Mouse (Mus musculus) forebrain, embryonic 13.5 days (tissue): ENCODE data around the gene Rbl1. TPM values are rescaled to one million over a fixed set of nuclear protein-coding genes. Genes with fewer than 3 reads are reported as not detected.

Experiments
- ATAC-seq: fragments of 200-750 bp; cut with Nextera tagmentation; 2 replicates; pipeline ENCODE4 v1.8.0; 2017
- H3K27ac ChIP-seq: fragments of 300-500 bp; sonication (generic); 2 replicates; pipeline ENCODE4 v1.5.1; 2015; ENCODE audit warnings: inconsistent platforms, mild to moderate bottlenecking, moderate library complexity
- H3K27me3 ChIP-seq: fragments of 300-500 bp; sonication (generic); 2 replicates; pipeline ENCODE4 v1.6.1; 2015; ENCODE audit warnings: mild to moderate bottlenecking, inconsistent platforms
- H3K36me3 ChIP-seq: fragments of 300-500 bp; sonication (generic); 2 replicates; pipeline ENCODE4 v1.6.1; 2015; ENCODE audit warnings: mild to moderate bottlenecking, inconsistent platforms; ENCODE audit not compliant: poor library complexity, severe bottlenecking
- H3K4me1 ChIP-seq: fragments of 300-500 bp; sonication (generic); 2 replicates; pipeline ENCODE4 v1.6.1; 2015; ENCODE audit warnings: inconsistent platforms
- H3K4me2 ChIP-seq: fragments of 300-500 bp; sonication (generic); 2 replicates; pipeline ENCODE4 v1.6.1; 2015; ENCODE audit warnings: inconsistent platforms, mild to moderate bottlenecking, moderate library complexity
- H3K4me3 ChIP-seq: fragments of 300-500 bp; sonication (generic); 2 replicates; pipeline ENCODE4 v1.5.1; 2015; ENCODE audit warnings: mild to moderate bottlenecking, inconsistent platforms
- H3K9ac ChIP-seq: fragments of 300-500 bp; sonication (generic); 2 replicates; pipeline ENCODE4 v1.6.1; 2015; ENCODE audit warnings: mild to moderate bottlenecking, inconsistent platforms
- H3K9me3 ChIP-seq: fragments of 300-500 bp; sonication (generic); replicated peaks from 2 replicates; pipeline ENCODE4 v1.6.1; 2016; ENCODE audit warnings: inconsistent platforms
- WGBS: fragments of 180-500 bp; shearing (Covaris S2); methylation state at CpG from one replicate; pipeline ENCODE4 v1.1.7; 2015; 5-methylcytosine and 5-hydroxymethylcytosine counted together
- polyA plus RNA-seq: library from polyadenylated mRNA; unstranded; fragments of >200 nt; fragmentation: Nextera tagmentation; extraction: Ambion mirVana; gene quantifications from 2 replicates; pipeline ENCODE4 v1.2.1, GENCODE M21; 2015

Gene Rbl1
- polyA plus RNA-seq, 1 experiment from 2014 or later = 24.3 TPM

GRCm38 (mm10) chr2:157100319-157100605 lies 104.1 kb downstream of the Rbl1 start:
- Histone ChIP-seq H3K27ac (no peak overlapping the region), H3K4me2 (no peak overlapping the region), H3K36me3 (peaks cover 38% of the 10 kb centered on the region), H3K27me3 (no peaks in the 10 kb centered on the region), H3K9ac (no peak overlapping the region), H3K9me3 (no peaks in the 10 kb centered on the region), H3K4me3 (no peak overlapping the region), H3K4me1 (no peaks in the 10 kb centered on the region)
- WGBS = 92% methylated on average over 12 of the region's 12 CpGs
- no peak for ATAC-seq

GRCm38 (mm10) chr2:157099532-157100318 lies 104.6 kb downstream of the Rbl1 start:
- no peaks in the 10 kb centered on the region for H3K9me3 ChIP-seq
- ATAC-seq = no peak
- no peak overlapping the region for H3K4me3 ChIP-seq
- no peaks in the 10 kb centered on the region for H3K4me1 ChIP-seq
- 83% methylated on average over 12 of the region's 12 CpGs for WGBS
- peaks cover 34% of the 10 kb centered on the region for H3K36me3 ChIP-seq
- H3K4me2 ChIP-seq = no peak overlapping the region
- H3K27me3 ChIP-seq = no peaks in the 10 kb centered on the region
- no peak overlapping the region for H3K27ac ChIP-seq
- no peak overlapping the region for H3K9ac ChIP-seq

Other genes starting within 250 kb of the Rbl1 start
- gene Ndrg3, start 212.5 kb downstream of the Rbl1 start, polyA plus RNA-seq = 68.1 and 72.4 TPM in 2 replicates
- gene Dsn1, start 197.4 kb downstream of the Rbl1 start, polyA plus RNA-seq = 38.8 TPM in 2 replicates
- gene Soga1, start 125.3 kb downstream of the Rbl1 start, polyA plus RNA-seq = 4.8 and 5.1 TPM in 2 replicates
- gene Tldc2, start 117.5 kb downstream of the Rbl1 start, polyA plus RNA-seq = not detected in 2 replicates
- 13.9 and 16.0 TPM in 2 replicates for gene Samhd1, start 69.3 kb downstream of the Rbl1 start, polyA plus RNA-seq
- 197 and 218 TPM in 2 replicates for gene Rpn2, start 74.5 kb upstream of the Rbl1 start, polyA plus RNA-seq
- 0.64 and 0.72 TPM in 2 replicates for gene Mroh8, start 75.0 kb upstream of the Rbl1 start, polyA plus RNA-seq
- 2.5 TPM in 2 replicates for gene Ghrh, start 143.0 kb upstream of the Rbl1 start, polyA plus RNA-seq
- gene Manbal, start 163.1 kb upstream of the Rbl1 start, polyA plus RNA-seq = 89.9 and 95.2 TPM in 2 replicates
- gene Src, start 213.9 kb upstream of the Rbl1 start, polyA plus RNA-seq = 28.9 and 35.1 TPM in 2 replicates